Mouse (Mus musculus): ENCODE measurements at regions not wholly inside any gene's neighbourhood (a gene's known extent, or its start where the extent isn't known, plus 50 kb on each side); places are given as distances from the start of the nearest gene placed in this dataset.
A peak's percentile ranks its signal among the peaks of the same experiment; 100 is the strongest.

- no peak overlapping the region for H3K4me2 ChIP-seq
- H3K9ac ChIP-seq (replicated peaks), result no peak overlapping the region
- H3K27me3 ChIP-seq (replicated peaks), result no peaks in the 10 kb centered on the region
- no peak overlapping the region for H3K4me3 ChIP-seq (replicated peaks)
- ATAC-seq (ENCODE audit: low FRiP score), result peak; percentile 78; the same call in 1 of the 2 replicates
- H3K9me3 ChIP-seq (replicated peaks), result no peaks in the 10 kb centered on the region
- peaks cover 12% of the 10 kb centered on the region for H3K4me1 ChIP-seq
- H3K27ac ChIP-seq (replicated peaks), result no peak overlapping the region
- 34% methylated on average over 20 of the region's 20 CpGs for WGBS
- no peaks in the 10 kb centered on the region for H3K36me3 ChIP-seq
Measured at GRCm38 (mm10) chr8:86961218-86962195, 76.4 kb upstream of the N4bp1 start.
